Mouse (Mus musculus) left cerebral cortex, postnatal 14 days (tissue): ENCODE data around the gene Mark3. TPM values are rescaled to one million over a fixed set of nuclear protein-coding genes. Genes with fewer than 3 reads are reported as not detected.
A peak's percentile ranks its signal among the peaks of the same experiment; 100 is the strongest.

Experiments used
- DNase-seq, 2 experiments: peaks; one replicate each; pipeline ENCODE4 v3.0.0; 2021 to 2022; ENCODE audit warnings: low spot score in 2 of 2, mixed read lengths in 1 of 2
- intact Hi-C: fragments of 180-260 bp; cut with DNase I; formaldehyde crosslinking; loops from one replicate; pipeline ENCODE4 v1.15.1; 2025
- total RNA-seq, 2 experiments: library from RNA; stranded (reverse); gene quantifications; 2 replicates each; pipeline ENCODE4 v1.2.3; 2021

Mark3 gene
- total RNA-seq, 2 experiments from 2014 or later: 122 to 125 TPM

DNA sequence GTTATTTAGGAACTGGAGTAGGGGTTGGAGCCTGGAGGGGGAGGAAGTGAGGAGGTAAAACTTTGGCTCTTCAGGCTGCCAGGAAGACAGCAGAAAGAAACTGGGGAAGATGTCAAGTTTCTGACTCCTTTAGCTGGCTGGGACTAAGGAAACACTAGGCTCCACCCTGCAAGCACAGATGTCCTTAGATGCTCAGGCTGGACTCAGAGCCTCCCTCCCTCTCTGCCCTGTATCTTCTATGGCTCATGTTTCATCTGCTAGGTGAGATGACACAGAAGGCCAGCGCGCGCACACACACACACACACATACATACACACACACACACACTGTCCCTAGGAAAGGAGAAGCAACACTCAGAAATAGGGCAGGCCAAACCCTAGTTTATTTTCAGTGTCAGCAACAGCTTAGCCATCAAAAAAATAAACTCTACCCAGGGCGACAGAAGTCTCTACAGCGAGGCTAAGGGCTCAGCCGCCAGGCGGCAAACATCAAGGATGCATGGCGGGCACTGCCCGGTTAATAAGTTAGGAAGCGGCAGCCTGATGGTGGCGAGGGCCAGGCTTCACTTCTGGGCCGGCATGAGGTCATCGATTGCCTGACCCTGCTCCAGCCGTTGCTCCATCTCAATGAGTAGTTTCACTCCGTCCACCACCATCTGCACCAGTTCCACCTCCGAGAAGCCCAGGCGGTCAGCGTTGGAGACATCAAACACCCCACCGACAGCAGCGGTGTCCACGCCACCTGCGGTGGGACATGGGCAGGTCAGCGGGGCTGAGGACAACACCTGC, 94.9 kb downstream of the Mark3 start:
- intact Hi-C loops: loop anchor here (1.0 to 5.0 kb wide), 3 partner anchors 27 to 63 kb away; partner anchors contain the start of genes Apopt1 and Bag5
- no peak for DNase-seq

GRCm38 (mm10) chr12:111669961-111670360, 95.6 kb downstream of the Mark3 start:
- no peak for DNase-seq
- intact Hi-C loops: loop anchor here (5.0 kb wide), 2 partner anchors 42 to 62 kb away; partner anchors contain the start of genes Apopt1 and Bag5

GRCm38 (mm10) chr12:111670371-111670971, 96.1 kb downstream of the Mark3 start:
- DNase-seq: peak in 1 of 2 experiments; percentile 61
- intact Hi-C loops: no loop called here

DNA sequence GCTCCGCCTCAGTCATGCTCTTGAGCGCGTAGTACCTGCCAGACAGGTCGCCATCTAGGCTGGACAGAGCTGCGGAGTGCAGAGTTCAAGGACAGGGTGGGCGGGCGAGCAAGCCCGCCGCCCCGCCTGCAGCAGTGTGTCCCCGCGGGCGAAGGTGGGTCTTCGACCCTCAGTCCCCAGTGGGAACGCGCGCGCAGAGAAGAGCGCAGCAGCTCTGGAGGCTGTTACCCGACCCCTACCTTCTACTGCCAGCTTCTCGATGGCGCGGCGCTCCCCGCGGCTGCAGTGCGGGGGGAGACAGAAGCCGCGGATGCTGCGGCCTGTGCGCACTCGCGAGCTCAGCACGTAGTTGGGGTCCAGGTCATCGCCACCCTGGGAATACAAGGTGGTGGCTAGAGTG, 96.7 kb downstream of the Mark3 start:
- no peak for DNase-seq
- intact Hi-C loops: no loop called here

DNA sequence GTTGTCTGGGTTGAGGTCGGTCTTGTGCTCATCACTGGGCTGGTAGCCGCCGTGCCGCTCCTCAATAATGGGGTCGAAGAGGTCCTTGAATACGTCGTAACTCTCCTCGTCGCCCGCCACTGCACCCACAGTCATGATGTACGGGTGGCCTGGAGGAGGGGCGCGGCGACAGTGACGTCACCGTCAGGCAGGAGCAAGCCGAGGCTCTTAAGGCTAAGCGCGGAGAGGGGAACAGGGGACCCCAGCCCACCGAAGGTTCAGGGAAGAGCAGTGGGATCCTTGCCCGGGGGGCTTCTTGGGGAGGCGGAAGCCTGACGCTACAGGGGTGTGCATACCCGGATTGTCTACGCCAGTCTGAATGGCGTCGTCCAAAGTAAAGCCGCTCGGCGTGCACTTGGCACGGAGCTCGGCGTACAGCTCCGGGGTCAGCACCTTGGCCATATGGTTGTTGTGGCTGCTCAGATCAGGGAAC, 97.1 kb downstream of the Mark3 start:
- DNase-seq: peak in 1 of 2 experiments; percentile 79
- intact Hi-C loops: no loop called here

- intact Hi-C loops: no loop called here
- peak; percentile 94 to 96 for DNase-seq
Observed at GRCm38 (mm10) chr12:111672176-111672575, 97.9 kb downstream of the Mark3 start, which contains the start of gene Ckb. Ckb (minus strand) TSS chr12:111672338.

- no peak for DNase-seq
- intact Hi-C loops: no loop called here
Observed at GRCm38 (mm10) chr12:111672581-111672980, 98.3 kb downstream of the Mark3 start.

GRCm38 (mm10) chr12:111674850-111675486, 100.6 kb downstream of the Mark3 start:
- no peak for DNase-seq
- intact Hi-C loops: no loop called here

DNA sequence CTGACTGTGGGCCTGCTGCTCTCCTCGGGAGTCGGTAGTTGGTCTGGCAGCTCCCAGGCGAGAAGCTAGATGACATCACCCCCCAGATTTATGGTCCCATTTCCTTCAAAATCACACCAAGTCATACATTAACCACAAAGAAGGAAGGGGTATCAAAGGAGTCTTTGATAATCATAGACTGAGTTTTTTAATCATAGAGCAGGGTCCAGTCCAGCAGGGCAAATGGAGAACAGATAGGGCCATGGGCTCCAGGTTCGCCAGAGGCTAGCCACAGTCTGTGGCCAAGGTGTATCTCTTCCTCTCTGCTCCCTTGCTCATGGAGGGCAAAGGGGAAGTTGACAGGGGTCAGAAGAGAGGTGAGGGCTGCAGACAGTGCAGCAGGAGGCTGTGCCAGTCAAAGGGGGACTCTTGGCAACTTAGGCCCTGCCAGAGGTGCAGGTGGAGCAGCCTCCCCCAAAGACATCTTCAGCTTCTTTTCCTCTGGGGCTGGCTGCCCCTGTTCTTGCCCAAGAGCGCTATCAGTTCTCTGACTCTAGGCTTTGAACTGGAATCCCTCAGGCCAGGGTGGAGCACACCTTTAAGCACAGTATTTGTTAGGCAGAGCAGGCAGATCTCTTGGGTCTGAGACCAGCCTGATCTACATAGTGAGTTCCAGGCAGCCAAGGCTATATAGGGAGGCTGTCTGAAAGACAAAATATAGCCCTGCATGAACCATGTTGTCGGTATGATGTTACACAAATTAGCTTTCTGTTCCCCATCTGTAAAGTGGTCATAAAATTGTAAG, 101.7 kb downstream of the Mark3 start:
- intact Hi-C loops: no loop called here
- no peak for DNase-seq

- intact Hi-C loops: no loop called here
- no peak for DNase-seq
Observed at GRCm38 (mm10) chr12:111677421-111677820, 103.1 kb downstream of the Mark3 start.

DNA sequence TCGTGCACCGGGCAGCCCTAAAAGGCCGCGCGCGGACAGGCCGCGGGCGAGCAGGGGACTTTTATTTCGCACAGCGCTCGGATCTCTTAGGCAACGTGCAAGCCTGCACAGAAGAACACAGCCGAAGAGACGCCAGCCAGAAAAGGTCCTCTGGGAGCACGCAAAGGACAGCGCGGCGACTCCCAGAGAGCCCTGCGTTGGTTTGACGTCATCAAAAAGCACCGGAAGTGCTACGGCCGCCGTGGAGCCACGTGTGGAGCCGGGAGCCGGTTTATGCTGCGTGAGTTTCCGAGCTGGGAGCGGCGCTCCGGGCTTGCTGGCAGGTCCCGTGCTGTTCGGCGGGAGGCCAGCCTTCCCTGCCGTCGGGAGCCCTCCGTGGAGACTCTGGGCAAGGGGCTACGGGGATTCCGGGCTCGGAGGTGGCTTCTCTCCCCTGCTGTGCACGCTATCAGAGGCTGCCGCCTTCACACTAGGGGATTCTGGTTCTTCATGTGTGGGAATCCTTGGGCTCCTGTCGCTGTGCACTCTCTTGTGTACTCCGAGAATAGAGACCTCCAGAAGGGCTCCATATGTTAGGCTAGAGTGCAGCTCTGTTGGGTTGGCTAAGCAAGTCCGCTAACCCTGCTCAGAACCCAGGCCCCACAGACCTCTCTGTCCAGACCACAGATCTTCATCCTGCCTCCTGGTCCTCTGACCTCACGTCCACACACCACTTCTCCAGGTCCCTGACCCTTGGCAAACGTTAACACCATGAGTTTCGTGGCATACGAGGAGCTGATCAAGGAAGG, 103.8 kb downstream of the Mark3 start, which contains the start of gene Trmt61a:
Gene Trmt61a, plus strand, starts transcription at position 224 of the 788 bp plus-strand sequence.
- peak; percentile 92 to 94 for DNase-seq
- intact Hi-C loops: no loop called here

- intact Hi-C loops: no loop called here
- DNase-seq: no peak
Observed at GRCm38 (mm10) chr12:111678670-111678933, 104.3 kb downstream of the Mark3 start.

- intact Hi-C loops: no loop called here
Observed at GRCm38 (mm10) chr12:111678997-111679396, 104.7 kb downstream of the Mark3 start.

GRCm38 (mm10) chr12:111680661-111681060, 106.3 kb downstream of the Mark3 start:
- no peak for DNase-seq
- intact Hi-C loops: no loop called here

More at GRCm38 (mm10) chr12:111678997-111679396, 104.7 kb downstream of the Mark3 start:
- DNase-seq: no peak

- DNase-seq: no peak
- intact Hi-C loops: no loop called here
Observed at GRCm38 (mm10) chr12:111681305-111681704, 107.0 kb downstream of the Mark3 start.

DNA sequence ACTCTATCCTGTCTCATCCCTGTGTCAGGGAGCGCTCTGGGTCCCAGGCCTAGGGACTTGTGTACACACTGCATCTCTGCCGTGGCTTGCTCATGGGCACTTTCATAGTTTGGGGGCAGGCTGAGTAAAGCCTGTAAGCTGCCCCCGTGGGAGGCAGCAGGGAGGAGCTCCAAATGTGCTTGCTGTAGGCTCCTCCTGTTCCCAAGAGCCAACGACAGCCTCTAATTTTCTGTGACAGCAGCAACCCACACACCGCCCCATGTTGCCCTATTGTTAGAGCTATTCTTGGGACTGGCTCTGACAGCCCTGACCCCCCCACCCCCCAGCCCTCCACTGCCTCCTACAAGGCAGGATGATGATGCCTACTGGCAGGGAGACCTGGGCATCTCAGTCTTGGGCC, 107.7 kb downstream of the Mark3 start:
- intact Hi-C loops: no loop called here
- DNase-seq: no peak

GRCm38 (mm10) chr12:111682806-111683205, 108.5 kb downstream of the Mark3 start:
- no peak for DNase-seq
- intact Hi-C loops: no loop called here

- intact Hi-C loops: no loop called here
- DNase-seq: no peak
Observed at GRCm38 (mm10) chr12:111686390-111686789, 112.1 kb downstream of the Mark3 start.
